Mouse (Mus musculus) megakaryocyte, embryonic 14.5 days (primary cell): ENCODE results near the gene Ttc7b.

ENCODE experiments used
- FLI1 ChIP-seq: IDR thresholded peaks from 2 replicates; pipeline ENCODE4 v1.6.1; 2012; ENCODE audit warnings: low read length, inconsistent platforms, mixed read lengths
- GATA1 ChIP-seq: IDR thresholded peaks from 3 replicates; pipeline ENCODE4 v1.6.1; 2012; ENCODE audit warnings: mixed read lengths, low read length, inconsistent platforms, borderline replicate concordance

DNA sequence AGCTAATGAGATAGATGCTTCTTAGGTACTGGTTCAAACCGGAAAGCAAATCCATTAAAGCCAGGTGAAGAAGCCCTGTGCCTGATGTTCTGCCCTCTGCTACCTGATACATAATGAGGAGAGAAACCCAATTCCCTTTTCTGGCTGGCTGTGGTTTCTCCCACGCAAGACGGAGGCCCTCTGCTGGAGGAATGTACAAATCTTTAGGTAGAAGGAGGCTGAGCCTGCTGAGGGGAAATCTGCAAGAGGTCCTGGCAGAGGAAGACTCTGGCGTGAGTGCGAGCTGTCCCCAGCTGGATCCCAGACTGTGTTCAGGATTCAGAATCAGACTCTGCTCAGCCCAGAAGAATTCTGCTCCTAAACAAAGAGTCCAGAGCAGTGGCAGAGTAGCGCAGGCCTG lies 99.1 kb downstream of the Ttc7b start:
- no peak for TF ChIP-seq GATA1
- no peak for TF ChIP-seq FLI1
